Mouse (Mus musculus) NIH3T3 (cell line): ENCODE results near the gene Ccdc136.
"Not testable (repeated sequence)": the region's sequence is repeated elsewhere in the genome, so short reads cannot be mapped to it uniquely, and the experiment has no call there.

Experiments used
- DNase-seq: peaks from one replicate; pipeline ENCODE4 v3.0.0-alpha.2; 2012; ENCODE audit warnings: low read depth

Gene Ccdc136

DNA sequence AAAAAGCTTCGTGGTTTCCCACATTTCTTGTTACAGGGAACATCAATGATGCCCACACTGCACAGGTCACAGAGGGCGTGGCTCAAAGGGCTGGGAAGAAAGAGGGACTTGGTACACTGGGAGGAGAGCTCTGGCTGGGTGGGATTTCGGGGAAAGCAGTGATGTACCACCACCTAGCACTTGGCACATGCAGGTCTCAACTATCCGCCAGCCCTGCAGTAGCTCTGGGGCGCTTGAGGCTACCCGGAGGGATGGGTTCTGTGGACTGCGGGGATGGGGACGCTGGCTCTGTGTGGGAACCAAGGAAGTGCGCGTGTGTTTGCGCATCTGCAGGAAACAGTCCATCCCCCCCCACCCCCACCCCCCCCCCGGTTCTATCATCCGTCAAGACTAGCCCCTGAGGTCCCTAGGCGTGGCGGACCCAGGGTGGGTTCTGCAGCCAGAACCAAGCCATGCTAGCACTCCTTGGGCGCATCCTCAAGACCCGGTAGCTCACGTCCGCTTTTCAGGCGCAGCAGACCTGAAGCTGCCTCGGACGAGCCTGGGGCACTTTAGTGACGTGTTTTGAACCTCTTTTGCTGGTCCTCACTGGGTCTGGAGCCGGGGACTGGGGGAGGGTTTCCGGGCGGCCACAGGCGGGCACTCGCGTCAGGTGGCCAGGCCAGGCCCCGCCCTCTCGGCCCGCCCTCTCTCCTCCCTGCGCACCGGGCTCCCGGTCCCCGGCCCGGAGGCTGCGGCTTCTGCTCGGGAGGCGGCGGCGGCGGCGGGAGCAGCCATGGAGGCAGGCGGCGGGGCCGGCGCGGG is at the start of gene Ccdc136:
Ccdc136 (plus strand) TSS at position 400 of the 804 bp plus-strand sequence.
- peak; percentile 87 for DNase-seq

DNA sequence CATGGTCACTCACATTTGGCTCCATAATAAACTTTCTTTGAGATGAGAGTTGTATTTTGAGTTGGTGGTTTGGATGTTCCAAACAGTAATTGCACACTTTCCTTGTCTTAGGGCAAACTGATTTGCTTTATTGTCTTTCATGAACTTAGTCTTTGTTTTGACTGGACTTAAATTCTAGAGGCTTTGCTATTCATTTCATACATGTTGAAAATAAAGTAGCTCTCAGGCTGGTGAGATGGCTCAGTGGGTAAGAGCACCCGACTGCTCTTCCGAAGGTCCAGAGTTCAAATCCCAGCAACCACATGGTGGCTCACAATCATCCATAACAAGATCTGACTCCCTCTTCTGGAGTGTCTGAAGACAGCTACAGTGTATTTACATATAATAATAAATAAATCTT is 49.6 kb upstream of the Ccdc136 start:
- not testable (repeated sequence) for DNase-seq

DNA sequence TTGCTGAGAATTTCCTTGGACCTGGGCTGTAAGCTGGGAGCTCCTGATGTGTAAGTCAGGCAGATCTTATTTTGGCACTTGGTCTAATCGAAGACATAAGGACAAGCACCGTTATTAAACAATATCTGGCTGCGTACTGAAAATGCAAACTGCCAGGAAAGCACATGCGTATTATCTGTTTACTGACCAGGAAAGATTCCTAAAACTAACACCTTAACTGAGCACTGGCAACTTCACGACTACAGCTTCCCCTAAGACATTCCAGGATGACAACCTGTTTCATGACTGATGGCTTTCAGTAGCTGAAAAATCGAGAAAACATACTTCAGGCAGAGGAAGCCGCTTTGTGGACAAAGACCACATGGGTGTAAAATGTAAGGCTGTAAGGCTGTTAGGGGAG is 48.9 kb upstream of the Ccdc136 start:
- DNase-seq, result no peak

DNA sequence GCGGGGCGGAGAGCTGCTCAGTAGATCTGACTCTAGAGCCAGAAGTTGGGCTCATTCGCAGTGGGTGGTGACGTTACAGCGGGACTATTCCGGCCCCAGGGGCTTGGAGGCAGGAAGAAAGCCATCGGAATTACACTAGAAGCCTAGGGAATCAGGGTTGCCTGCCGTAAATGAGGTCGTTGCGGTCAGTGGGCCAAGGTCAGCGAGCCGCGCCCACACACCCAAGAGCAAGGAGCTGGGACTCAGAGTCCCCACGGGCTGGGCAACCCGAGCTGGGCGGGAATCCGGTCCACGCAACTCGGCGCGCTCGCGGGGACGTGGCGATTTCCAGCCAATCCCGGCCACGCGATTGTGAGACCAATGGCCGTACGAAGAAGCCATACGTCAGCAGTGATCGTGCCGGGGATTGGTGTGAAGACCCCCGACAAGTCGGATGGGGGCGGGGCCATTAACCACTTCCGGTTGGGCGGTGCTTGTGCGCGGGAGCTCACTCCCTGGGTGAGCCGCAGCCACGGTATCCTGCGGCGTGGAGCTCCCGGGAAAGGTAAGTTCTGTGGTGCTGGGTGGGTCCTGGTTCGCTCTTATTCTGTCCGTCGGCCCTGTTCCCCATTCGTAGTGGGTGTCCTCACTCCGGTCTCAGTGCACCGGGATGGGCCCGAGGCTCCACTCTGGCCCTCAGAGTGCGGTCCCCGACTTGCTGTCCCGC is 48.3 kb upstream of the Ccdc136 start, which contains the start of gene Calu:
Calu (plus strand) TSS at position 405 of the 706 bp plus-strand sequence.
- DNase-seq, result peak; percentile 100

DNA sequence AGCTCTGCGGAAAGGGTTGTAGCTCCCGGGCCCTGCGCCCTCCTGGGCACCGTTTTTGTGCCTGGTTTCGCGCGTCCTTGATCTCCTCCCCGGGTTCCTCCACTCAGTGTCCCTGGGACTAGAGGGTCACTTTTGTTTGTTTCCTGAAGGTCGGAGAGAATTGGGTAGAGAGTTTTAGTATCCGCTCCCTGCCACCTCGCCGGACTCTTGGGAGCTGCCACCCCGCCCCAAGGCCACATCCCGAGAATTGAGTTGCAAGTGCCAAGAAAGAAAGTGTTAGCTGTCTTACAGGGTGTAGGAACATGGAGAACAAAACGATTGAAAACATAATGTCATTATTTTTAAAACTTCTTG is 47.8 kb upstream of the Ccdc136 start:
- no peak for DNase-seq

DNA sequence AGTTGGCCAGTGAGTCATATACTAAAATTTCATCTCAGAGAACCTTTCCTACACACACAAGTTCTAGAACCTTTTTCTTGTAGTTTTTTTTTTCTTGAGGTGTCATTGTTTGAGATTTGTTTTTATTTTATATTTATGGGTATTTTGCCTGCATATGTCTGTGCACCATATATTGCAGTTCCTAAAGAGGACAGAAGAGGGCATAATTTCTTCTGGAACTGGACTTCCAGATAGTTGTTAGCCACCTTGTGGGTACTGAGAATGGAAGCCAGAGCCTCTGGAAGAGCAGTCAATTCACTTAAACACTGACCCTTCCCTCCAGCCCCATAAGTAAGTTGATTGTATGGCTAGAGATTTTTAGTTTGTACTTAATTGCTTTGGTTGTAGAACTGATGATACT is 44.5 kb upstream of the Ccdc136 start:
- DNase-seq, result peak; percentile 59

DNA sequence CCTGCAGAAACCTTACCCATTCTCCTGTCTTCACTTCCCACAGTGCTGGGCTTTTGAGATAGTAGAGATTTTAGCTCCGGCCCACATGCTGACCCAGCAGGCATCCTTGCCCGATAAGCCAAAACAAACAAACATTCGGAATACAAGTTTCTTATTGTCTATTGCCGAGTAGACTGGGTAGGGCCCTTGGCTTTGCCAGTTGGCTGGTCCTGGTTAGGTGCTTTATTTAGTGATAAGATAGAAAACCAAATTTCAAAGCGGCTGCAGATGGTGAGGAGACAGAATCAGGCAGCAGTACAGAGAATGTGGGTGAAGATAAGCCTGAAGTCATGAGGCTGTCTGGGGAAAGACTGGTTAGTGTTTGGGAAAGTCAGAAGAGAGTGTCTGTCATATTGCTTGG is 43.3 kb upstream of the Ccdc136 start:
- no peak for DNase-seq

DNA sequence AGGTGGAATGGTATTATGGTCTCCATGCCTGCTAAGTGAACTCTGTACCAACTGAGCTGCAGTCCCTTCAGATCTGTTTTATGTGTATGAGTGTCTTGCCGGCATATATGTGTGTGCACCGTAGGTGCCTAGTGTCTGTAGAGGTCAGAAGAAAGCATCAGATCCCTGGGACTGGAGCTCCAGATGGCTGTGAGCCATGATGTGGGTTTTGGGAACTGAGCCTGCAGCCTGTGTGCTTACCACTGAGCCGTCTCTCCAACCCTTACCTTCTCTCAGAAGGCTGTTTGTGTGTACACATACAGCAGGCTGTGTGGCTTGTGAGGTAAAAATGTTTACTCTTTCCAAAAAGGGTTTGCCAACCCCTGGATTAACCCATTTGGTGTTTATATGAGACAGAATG is 36.7 kb upstream of the Ccdc136 start:
- DNase-seq, result no peak

DNA sequence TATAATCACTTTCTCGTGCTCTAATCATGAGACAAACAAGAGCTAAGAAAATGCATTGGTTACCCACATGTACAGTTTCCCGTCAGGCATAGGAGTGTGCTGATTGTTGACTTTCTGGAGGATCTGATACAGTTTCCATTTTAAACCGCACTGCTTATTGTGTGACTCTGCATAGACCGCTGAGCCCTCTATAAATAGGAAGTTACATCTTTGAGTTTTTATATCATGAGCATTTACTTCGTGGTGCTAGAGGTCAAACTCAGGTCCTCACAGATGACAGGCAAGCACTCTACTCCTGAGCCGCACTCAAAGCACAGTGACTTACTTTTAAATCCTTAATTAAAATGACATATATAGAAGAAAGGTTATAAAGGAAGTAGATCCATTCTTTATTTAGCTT is 35.9 kb upstream of the Ccdc136 start:
- DNase-seq, result no peak

DNA sequence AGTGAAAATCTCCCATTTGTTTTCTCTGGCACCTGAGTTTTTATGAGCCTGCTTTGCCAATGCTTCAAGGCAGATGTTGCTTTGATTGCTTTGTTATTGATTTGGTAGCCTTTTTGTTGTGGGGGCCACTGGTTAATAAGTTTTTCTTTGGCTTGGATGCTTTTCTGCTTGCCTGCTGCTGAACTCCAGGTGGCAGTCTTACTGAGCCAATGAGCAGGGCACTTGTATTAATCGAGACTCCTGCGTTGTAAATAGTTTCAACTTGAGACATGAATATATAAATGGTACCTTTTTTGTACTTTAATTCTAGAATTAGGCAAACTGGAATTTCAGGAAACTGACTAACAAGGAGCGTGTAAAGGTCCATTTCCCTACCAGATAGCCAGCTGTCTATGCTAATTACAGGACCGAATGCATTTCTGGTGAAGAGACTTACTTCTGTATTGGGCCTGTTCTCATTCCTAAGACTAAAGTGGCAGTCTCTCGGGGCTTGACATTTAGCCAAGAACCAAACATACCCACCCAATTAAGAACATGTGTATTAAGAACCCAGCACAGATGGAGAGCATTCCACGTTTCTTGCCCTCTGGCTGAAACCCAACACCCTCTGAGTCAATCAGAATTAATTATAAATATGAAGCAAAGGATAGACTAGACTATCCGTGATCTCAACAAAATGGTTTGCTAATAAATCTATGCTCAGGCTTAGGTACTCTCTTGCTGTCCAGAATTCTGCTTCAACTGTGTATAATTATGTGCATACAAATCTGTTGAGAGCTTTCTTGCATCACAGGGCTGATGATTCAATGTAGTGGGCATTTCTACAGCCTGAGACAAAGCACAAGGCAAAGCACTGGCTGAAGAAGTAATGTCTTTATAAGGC is 33.6 kb upstream of the Ccdc136 start:
- DNase-seq, result peak; percentile 95

DNA sequence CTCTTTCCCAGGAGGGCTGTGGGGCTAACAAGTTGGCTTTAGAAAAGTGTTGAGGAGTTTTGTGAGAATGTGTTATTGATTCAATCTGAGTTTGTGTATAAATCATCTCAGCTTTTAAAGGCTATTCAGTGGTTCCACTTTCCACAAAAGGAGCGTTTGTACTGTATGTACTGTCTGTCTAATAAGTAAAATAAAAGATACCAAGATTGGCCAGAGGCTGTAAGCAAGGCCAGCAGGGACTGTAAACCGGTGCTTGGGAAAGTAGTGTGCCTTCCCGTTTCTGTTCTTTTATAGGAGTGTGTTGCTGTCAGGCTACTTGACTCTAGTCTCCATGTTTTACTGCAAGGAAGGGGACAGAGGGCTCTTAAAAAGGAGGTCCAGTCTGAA is 33.0 kb upstream of the Ccdc136 start:
- DNase-seq, result no peak

DNA sequence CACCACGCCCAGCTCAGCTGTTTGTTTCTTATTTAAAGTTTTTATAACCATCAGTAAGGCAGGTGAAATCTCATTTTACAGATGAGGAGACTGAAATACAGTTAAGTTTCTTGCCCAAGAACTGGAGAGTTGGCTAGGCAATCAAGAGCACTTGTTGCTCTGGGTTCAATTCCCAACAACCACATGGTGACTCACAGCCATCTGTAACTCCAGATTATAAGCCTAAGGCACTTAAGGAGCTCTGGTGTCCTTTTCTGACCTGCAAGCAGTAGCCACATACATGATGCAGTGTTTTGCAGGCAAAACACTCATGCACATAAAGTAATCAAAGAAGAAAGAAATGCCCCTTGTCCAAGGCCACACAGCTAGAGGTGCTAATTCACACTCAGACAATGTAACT is 30.8 kb upstream of the Ccdc136 start:
- DNase-seq, result peak; percentile 38

DNA sequence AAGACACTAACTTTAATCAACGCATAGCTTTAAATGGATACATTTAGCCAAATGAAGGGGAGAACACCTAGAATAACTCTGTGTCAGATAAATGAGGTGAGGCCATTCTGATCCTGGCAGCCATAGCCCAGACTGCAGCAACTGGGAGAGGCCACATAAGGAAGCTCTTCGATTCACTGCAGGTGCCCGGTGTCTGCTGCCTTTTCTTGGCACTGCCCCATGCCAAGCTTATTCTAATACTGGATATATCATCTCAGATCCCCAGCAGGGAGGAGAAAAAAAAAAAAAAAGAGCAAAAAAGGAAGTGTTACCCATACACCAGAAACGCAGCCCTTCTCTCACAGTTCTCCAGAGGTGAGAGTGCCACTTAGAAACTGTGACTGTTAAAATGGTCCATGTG is 18.7 kb upstream of the Ccdc136 start:
- DNase-seq, result no peak

DNA sequence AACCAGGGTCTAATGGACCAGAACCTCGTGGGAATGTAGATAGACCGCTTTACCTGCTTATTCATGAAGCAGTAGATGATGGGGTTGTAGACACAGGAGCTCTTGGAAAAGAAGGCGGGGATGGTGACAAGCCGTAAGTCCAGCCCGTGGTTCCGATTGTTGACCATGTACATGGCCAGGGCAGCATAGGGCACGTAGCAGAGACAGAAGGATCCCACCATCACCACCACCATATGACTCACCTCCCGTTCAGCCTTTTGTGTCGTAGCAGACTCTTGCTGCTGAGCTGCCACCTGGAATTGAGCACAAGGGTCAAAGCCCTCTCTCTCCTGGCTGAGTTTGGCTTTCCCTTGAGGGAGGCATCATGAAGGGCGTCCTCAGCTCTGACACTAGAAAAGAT is 17.4 kb upstream of the Ccdc136 start:
- DNase-seq, result no peak

DNA sequence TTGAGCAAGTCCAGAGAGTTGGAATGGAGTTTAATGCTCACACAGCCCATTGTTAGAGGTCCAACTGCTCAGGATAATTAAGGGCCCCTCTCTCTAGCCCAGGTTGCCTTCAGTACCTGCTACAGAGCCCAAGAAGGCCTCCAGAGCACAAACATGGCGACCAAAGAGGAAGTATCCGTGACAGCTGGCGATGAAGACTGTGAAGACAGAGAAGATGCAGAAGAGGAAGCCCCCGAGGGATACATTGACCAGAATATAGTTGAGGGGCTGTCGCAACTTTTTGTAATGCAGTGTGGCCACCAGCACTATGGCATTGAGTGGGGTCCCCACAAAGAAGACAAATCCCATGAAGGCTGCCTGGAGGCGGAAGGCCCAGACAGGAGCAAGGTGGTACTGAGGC is 16.2 kb upstream of the Ccdc136 start:
- DNase-seq, result no peak

DNA sequence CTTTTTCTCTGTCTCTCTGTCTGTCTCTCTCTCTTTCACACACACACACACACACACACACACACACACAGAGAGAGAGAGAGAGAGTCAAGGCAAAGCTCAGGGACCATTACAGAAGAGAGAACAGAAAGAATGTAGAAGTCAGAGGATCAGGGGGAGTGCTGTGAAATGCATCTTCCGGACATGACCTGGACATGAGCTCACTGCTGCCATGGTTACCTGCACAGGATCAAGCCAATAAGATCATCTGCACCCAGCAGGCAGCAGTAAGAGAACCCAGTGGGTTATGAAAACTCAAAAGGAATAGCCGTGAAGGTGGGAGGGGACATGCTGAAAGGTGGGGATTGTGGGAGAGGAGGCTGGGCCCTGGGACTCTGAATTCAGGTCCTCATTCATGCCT is 13.7 kb upstream of the Ccdc136 start:
- no peak for DNase-seq

DNA sequence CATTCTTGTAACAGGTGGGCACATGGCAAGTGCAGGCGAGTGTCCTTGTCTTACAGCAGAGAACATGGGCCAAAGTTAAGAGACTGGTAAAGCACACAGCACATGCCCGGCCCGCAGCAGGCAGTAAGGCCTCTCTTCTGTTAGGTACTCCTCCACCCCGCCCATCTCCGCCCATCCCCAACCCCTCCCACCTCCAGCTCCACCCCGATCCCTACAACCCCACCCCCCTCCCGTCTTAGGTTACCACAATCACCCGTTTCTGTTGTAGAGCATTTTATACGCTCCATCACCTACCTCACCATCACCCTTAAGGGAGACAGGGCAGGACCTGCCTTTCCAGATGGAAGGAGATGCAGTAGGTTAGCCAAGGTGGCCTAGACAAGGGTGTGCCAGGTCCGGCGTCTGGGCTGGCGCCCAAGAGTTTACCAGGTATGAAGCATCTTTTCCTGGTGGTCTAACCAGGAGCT is 8.0 kb upstream of the Ccdc136 start, which contains the start of gene Opn1sw:
Opn1sw (minus strand) TSS at position 417 of the 467 bp plus-strand sequence.
- peak; percentile 91 for DNase-seq

DNA sequence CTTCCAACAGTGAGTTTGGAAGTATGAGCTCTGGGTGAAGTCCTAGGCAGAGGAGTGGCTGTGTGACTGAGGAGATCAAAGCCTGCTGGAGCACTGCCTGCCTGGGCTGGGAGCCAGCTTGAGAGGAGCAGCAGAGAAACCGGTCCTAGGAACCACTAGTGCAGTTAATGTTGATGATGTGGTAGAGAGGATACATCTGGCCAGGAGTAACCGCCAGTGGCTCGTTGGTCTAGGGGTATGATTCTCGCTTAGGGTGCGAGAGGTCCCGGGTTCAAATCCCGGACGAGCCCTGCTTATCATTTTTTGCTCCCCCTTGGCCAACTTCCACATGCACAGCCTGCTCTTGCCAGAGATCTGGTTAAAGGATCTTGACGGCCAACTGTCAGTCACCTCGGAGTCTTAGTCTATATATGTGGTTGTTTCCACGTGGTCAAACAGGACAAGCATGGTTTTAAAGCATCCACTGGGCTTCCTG is 7.5 kb upstream of the Ccdc136 start:
- peak; percentile 97 for DNase-seq

DNA sequence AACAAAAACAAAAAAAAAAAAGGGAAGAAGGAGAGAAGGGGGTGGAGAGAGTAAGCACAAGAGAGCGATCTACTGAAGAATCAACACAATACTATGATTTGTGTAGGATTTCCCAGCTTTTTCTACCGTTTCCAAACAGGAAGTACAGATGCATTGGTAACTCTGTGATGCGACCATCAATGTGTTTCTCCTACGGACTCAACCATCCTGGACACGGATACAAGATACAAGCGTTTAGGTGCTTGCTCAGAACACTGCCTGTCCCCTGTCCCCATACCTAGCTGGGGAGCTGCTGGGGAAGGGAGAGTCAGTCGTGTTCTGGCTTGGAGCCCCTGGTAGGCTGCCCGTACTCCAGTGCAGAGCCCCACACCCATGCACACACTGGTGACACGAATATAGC is 6.7 kb upstream of the Ccdc136 start:
- DNase-seq, result no peak

DNA sequence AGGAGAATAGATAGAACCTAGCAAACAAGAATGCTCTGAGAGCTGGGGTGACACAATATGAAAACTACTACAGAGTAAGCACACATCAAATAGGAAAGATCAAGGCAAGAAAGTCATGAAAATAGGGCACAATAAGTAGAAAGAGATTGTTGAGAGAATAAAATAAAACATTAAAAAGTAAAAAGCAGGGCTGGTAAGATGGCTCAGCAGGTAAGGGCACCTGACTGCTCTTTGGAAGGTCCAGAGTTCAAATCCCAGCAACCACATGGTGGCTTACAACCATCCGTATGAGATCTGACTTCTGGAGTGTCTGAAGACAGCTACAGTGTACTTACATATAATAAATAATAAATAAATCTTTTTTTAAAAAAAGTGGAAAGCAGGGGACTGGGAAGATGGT is 5.6 kb upstream of the Ccdc136 start:
- DNase-seq, result not testable (repeated sequence)

DNA sequence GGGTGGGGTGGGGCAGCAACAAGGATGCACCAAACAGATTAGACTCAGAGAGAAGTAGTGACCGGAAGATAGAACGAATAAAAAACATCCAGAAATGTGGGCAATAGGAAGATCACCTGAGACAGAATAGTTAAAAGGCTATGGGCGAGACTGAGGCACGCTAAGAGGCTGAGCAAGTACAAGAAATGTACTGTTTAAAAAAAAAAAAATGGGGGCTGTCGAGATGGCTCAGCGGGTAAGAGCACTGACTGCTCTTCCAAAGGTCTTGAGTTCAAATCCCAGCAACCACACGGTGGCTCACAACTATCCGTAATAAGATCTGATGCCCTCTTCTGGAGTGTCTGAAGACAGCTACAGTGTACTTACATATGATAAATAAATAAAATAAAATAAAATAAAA is 4.9 kb upstream of the Ccdc136 start:
- not testable (repeated sequence) for DNase-seq

DNA sequence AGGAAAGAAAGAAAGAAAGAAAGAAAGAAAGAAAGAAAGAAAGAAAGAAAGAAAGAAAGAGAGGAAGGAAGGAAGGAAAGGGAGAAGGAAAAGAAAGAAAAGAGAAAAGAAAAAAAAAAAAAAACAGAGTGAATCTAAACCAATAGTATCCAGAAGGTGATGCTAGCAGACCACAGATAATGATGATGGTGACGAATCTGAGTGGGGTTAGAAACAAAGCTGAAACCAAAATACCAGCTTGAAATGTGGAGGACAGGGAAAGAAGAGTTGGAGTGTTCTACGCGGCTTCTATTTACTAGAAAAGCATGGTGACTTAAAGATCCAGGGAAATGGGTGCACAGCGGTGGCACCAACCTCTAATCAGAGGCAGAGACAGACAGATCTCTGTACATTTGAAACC is 4.3 kb upstream of the Ccdc136 start:
- DNase-seq, result peak; percentile 69
